Mouse (Mus musculus) thymus, adult 18-20 months (tissue): ENCODE measurements at regions not wholly inside any gene's neighbourhood (a gene's known extent, or its start where the extent isn't known, plus 50 kb on each side); places are given as distances from the start of the nearest gene placed in this dataset.

ENCODE experiments used
- DNase-seq, 2 experiments: peaks; one replicate each; pipeline ENCODE4 v3.0.0; 2022; ENCODE audit warnings: mixed read lengths in 2 of 2

DNA sequence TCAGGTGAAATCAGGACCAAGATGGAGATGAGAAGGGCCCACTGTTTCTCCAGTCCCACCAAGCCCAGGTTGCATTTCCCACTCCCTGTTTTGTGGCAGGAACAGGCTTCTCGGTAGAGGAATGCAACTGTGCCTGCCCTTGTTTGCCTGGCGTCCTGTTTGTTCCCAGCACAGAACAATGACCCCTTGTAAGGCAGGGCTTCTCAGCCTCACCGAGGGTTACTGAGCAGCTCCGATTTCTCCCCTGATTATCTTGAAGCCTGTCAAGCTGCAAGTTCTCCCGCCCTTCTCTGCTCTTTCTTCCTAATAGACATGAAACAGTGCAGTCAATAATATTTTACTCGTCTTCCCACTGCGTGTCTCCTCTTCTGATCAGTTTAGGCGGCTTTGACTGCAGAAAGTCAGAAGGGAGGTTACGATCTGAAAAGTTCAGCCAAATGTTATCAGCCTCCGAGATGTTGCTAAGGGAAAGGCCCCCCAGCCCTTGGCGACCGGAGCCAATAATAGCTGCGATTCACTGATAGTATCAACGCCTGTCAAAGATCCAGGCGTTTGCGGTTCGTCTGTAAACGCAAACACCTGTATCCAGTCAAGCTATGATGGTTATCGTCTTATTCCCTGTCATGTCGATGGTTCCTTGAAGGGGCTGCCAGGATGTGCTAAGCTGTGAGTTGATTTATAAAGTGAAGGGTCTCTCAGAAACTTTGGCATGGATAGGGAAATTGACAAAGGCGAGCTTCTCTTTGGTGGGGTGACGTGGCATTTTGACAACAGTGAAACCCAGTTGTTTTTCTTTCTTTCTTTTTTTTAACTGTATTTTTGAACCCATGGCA is 287.7 kb upstream of the Zfp507 start:
- no peak for DNase-seq

DNA sequence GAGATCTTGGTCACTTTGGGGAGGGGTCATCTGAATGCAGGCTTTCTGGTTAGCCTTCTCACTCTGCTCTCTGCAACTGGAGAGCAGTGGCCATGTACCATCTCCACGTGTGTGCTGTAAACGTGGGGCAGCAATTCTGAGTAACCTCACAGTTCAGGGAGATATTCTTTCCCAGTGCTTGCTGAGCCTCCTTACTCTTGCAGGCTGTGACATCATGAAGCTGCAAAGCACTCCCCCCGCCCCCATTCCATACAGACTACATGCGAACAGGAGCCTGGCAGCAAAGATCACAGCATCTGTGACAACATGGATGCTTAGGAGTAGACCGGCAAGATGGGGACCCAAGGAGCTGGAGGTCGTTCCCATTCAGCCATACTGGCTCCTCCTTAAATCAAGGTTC is 284.8 kb upstream of the Zfp507 start:
- no peak for DNase-seq

DNA sequence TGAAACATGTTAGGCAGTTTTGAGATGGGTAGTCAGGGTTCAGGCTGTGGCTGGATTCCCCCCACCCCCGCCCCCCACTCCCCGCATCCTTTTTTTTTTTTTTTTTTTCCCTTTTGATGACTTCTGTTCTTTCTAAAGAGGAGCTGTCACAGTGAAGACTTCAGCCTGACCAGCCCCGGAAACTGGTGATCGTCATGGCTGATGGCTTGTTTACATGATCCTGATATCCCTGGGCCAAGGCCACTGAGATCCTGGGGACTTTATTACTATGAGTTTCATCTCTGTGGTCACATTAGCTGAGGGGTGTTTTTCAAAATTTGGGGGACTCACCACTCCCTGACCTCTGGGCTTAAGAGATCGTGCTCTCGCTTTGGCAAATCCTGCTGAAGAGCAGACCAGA is 275.9 kb upstream of the Zfp507 start:
- no peak for DNase-seq

DNA sequence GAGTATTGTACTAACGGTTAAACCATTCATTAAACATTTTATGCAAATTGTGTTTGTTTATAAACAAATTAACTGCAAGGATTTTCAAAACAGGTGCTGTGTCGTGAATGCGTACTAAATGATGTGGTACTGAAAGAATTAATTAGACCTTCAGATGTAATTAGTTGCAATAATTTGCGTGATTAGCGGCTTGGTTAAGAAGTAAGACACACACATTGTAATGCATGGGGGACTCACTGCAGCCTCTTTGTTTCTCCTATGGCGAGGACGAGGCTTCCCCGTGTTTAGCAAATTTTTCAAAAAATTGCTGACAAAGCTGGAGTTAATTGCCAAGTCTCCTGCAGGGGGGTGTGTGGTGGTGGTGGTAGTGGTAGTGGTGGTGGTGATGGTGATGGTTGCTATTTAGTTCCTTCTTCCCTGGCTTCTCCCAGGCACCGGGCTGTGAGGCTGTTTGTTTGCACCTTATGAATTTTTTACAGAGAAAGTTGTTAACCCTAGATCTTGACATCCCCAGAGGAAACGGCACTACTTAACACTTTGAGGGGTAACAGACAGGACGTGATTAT is 275.4 kb upstream of the Zfp507 start:
- no peak for DNase-seq

DNA sequence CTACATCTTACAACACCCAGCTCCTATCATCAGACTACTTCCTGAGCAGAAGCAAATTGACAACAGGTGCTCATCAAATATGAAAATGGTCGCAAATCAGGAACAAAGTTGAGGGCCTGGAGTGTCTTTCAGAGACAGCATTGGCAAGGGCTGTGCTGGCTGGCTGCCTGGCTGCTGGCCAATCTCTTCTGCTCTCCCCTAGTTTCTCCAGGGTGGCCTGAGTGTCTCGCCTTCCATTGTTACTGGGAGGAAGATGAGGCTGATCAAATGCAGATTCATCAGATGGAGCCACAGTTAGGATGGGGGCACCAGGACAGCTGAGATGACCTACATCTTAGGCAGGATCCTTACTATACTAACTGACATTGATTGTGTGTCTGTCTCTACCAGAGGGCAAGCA is 274.5 kb upstream of the Zfp507 start:
- no peak for DNase-seq

DNA sequence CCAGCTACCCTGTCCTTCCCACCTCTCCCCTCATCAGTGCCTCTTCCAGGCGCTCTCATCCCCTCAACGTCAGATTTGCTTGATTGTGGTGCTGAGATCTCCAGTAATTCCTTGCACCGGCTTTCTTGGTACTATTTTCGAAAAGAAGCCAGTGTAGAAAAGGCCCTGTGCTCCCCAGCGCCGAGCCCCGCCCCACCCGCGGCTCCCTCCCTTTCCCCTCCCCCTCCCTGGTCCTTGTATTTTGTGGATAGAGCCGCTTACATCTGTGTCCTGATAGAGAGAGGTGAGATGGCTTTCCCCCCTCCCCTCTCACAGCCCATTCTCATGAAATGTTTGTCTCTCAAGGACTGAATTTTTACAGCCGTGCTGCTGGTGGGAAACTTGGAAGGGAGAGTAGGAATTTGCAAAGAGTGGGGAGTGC is 273.2 kb upstream of the Zfp507 start:
- no peak for DNase-seq

DNA sequence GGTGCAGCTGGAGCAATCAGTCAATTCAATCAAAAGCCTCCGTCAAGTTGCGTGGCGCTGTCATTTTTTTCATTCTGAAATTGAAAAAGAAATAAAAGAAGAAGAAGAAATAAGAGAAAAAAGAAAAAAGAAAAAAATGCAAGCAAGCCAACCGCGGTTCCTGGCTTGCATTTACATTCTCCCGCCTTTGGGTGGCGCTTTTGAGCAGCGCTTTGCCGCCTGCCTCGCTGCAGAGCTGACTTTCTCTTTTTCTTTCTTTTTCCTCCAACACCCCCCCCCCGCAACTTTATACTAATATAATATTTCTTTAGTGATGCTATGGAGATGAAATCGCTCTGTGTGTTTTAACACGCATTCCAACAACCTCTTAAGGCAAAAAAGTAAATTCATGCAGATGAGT is 269.0 kb upstream of the Zfp507 start:
- no peak for DNase-seq

DNA sequence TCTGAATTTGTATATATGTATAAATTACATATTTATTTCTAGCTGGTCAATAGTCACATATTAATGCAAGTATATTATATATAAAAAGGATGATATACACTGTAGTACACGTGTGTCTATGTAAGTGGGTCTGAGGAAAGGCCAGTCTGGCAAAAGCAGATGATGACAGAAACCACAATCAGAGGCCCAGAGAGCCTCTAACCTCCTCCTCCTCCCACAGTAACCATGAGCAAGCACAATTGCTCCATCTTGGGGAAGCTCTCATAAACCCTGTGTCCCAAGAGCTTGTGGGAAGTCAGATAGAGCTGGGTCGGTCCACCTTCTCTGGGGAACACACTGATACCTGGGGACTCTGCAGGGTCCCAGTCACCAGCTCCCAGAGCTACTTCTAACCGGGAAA is 263.9 kb upstream of the Zfp507 start:
- DNase-seq, result no peak

DNA sequence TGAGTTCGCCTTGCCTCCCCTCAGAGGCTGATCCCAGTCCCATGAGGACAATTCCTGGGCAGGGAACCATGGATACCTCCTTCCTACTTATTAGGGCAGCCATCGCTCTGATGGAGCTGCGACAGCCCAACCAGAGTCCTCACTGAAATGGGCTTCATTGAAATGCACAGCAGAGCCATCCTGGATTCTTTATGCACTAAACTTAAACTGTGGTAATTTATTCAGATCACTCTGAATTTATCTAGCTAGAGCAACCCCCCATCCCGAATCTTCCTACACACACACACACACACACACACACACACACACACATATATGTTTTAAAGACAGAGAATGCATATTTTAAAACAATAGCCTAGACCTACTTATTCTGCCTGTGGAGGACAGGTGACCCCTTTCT is 258.9 kb upstream of the Zfp507 start:
- no peak for DNase-seq

DNA sequence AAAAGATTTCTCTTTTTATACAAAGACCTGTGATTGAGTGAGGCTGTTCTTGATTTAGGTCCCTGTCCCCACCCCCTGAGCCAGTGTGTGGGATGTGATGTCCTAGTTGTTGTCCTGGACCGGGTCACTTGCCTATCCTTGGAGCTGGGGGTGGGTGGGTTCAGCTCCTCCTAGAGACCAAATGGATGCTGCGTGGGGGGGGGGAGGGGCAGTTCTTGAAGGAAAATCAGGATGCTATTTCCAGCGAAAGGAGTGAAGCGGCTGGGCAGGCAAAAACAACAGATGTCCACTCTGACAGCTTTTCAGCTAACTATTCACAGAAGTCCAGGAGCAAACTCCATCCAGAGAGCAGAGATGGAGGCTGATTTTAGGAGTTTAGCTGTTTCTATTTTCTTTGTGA is 257.6 kb upstream of the Zfp507 start:
- no peak for DNase-seq

DNA sequence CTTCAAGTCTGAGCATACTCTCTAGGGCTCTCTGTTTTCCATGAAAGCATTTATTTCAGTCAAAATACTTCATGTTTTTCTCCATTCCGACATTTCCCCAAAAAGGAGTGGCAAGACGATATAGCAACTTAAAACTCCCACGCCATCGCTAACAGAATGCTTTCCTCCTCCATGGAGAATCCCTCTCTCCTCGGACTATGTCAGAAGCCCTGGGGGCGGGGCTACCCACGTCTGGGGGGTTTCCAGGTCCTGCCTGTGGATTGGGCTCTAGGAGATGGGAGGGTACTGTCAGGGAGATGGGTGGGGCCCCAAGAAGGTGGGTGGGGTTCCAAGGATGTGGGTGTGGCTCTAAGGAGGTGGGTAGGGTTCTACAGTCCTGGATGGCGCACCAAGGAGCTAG is 243.2 kb upstream of the Zfp507 start:
- no peak for DNase-seq

DNA sequence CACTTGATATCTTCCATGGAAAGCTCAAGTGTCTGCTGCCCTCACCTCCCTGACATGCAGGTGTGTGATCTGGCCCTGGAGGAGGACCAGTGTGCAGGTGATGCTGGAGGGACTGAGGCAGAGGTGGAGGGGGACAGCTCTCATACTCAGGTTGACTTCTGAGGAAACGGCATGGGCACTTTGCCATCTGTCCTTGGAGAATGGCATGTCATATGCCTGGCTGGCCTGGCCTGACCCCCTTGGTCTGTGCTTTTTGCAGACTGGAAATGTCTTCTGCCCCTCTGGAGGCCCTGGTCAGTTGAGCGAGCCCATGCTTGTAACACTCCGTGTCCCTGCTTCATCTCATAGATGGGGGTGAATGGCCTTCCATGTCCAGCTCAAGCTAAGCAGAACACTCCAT is 229.1 kb upstream of the Zfp507 start:
- DNase-seq, result no peak

DNA sequence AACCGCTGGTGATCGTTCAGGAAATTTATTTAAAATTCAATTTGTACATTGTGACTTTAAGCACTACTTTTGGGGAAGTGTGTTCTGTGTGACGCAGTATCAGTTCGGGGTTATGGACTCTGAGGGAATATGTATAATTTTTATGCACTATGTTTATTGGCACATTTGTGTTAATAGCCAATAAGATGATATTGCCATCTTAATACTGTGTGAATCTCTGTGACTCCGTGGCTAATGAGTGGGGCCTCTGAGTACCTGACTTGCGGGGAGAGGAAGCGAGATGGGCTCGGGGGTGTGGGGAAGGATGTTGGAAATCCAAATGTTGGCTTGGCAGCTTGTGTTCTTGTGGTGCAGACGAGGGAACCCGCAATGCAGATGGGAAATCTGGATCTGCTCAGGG is 220.2 kb upstream of the Zfp507 start:
- no peak for DNase-seq

DNA sequence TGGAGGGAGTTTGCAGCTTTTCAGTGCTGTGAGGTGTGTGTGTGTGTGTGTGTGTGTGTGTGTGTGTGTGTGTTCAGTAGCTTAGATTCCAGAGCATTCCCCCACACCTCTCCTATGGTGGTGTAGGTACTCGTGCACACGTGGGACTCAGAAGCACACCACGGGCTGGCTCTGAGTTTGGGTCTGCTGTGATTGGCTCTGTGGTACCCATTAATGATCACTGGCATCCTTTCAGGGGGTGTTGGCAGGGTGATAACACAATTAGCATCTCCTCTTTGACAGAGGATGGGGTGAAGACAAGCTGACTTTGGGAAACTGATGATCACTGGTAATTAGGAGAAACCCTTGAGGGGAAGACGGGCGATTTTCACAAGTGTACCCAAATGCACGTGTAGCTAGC is 219.7 kb upstream of the Zfp507 start:
- no peak for DNase-seq

DNA sequence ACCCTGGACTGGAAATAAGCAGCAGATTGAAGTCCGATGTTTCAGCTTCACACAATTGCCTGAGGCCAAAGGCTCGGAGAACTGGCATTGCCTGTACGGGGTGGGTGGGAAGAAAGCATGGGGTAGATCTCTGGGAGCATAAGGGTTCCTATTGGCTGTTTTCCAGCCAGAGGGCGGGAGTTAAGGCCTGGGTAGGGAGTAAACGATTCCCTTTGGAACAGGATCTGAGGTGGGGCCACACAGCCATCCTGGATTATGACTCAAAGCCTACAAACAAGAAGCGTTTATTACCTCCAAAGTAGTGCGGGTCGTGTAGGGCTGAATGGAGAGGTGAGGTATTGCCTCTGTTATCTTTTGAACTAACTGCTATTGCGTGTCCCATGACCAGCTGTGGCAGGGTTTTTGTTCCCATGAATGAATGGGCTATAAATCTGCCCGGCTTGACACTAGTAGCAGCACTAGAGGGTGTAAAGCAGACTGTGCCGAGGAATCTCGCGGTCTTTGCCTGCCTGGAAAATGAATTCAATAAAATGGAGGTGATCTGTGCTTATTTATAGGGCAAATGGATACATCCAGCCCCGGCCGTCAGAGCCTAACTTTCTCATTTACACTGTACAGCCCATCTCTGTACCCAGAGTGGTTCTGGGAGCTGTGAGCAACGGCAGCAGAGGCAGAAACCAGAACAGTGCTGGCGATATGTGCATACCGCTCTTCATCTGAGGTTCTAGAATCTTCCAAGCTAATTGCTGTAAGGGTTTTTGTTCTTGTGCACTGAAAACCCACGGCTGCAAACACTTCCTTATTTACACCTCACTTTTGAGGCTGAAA is 214.3 kb upstream of the Zfp507 start:
- DNase-seq, result no peak

DNA sequence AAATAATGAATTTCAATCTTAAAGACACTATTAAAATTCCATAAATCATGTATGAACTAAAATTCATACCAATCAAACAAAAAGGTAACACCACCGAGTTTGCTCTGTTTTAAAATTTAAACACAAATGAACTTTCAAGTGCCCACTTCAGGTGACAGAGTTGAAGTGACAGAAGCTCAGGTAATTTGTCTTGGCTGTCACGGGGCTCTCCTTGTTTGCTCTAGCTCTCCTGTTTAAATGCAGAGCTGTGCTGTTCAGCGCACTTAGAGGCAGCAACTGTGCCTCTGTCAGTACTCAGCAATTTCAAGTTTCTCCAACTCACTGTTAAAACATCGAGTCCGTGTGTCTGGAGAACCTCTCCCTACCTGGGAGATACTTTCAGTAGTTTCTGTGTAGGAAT is 193.8 kb upstream of the Zfp507 start:
- DNase-seq, result no peak

DNA sequence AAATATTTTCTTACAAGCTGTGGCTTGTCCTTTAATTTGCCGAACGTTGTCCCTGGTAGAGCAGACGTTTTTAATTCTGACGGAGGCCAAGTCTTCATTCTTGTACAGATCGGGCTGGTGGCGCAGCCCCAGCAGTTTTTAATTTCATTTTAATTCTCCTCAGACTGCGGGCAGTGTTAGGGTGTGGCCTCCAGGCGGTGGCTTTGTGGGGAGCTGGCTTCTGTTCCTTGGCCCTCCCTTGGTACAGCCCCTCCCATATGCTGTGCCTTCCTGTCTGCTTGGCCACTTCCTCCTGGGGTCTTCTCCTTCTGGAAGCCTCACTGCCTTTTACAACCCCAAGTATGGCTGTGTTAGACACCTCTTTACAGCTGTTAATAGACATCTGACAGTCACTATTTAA is 189.7 kb upstream of the Zfp507 start:
- no peak for DNase-seq

DNA sequence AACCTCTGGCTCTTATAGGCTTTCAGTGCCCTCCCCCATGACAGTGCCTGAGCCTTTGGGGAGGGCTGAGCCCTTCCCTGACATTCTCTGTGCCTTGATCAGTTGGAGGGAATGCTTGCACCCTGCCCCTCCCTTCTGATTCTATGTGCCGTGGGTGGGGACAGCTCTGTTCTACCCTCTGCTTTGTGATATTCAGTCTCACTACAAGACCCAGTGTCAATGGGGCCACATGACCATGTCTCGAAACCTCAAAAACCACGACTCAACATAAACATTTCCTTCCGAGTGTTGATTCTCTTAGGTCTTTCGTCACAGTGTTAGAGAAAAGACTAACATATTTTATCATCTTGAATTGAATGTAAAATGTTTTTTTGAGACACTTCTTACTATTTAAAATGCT is 188.3 kb upstream of the Zfp507 start:
- no peak for DNase-seq

DNA sequence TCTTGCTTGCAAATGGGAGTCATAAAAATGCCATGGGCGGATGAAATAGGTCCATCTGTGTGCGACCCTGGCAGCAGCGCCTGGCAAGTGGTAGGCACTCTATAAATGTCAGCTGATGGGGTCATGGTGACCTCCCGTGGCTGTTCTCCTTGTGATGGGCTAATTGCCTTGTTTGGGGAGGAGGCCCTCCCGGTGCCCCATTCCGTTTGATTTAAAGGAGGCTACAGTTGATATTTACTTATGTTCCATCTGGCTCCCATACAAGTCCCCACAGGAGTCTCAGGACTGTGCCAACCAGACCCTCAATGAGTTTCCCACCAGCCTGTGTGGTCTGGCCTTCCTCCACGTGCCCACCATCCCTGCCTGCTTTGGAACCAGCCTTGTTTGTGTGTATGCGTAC is 186.7 kb upstream of the Zfp507 start:
- DNase-seq, result no peak

DNA sequence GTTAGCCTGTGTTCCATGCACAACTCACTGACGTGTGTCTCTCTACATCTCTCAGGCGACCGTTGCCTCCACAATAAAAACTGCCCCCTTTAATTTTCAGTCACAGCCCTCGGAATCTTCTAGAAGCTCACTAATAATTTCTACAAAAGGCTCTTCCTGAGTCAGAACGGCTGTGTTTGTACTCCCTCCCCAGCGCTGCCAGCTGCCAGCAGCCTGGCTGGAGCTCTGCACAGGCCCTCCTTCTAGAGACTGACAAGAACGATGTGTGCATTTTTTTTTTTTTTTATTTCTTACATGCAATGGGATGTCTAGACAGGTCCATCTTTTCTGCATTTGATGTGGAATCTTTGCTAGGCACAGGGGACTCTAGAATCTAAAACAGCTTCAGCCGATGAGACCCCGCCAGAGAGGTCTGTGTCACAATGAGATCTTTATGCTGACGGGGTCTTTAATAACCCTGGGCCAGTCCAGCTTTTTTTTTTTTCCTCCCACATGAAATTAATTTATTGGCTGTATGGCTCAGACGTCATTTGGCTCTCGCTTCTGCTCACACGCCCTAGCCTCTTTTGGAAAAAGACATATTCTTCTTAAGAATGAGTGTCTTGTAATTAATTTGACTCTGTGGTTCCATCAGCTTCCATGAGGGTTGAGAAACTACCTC is 185.8 kb upstream of the Zfp507 start:
- DNase-seq, result no peak

DNA sequence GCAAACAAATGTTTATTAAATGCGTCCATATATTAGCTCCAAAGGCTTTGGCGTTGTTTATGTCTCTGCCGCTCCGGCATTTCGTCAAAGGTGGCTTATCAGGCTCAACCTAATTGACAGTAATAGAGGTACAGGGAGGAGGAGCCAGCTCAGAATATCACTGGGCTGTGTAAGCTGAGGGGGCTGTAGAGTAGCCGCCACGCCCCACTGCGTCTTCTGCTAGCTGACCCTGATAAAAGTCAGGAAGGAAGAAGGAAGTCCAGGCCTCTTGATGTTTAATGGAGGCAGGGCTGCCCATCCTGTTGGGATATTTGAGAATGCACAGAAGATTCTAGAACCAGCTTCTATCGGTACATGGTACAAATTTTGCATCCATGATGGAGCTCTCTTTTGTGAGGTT is 175.2 kb upstream of the Zfp507 start:
- DNase-seq, result no peak

DNA sequence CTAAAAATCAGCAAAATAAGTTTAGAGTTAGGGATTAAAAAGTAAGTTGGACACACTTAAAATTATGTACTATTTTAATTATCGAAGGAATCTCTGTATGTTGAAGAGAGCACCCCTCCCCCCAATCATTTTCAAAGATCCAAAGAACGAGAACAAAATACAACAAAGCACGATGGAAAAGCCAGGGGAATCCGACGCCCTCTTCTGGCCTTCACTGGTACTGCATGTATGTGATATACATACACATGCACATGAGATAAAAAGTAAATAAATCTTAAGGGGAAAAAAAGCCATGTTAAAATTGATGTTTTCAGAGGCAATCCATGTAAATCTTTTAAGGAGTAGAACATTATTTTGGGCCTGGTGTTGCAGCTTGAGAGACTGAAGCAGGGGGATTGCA is 155.9 kb upstream of the Zfp507 start:
- no peak for DNase-seq

DNA sequence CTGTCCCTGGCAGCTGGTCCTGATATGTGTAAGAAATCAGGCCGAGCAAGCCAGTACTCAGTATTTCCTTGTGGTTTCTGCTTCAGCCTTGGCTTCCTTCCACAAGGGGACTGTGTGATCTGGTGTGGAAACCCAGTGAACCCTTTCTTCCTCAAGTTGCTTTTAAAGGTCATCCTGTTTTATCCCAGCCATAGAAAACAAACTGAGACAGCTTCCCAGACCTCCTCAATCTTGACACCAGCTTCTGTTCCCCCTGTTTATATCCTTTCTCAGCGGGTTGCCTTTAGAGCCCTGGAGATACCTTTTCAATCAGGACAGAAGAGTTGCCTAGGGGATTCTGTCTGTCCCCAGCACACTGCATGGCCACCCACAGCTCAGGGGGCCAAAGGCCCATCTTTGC is 155.2 kb upstream of the Zfp507 start:
- DNase-seq, result no peak

DNA sequence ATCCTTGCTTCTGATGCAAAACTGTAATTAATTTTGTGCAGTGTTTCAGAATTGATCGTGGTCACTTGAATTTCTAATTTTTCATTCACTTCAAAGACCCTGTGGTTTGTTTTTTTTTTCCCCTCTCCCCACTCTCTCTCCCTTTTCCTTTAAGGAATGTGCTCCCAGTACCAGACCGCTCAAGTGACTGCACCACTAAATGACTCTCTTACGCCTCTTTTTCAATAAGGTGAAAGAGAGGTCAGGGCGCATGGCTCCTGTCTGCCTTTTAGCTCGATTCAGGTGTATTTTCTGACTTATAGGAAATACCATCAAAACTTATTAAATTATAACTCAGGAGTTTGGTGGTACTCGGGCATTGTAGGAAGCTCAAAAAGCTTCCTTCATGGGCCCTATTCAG is 146.0 kb upstream of the Zfp507 start:
- no peak for DNase-seq
